Comparison of ENCODE assay signal across 12 mouse cellular contexts in the genomic region with DNA sequence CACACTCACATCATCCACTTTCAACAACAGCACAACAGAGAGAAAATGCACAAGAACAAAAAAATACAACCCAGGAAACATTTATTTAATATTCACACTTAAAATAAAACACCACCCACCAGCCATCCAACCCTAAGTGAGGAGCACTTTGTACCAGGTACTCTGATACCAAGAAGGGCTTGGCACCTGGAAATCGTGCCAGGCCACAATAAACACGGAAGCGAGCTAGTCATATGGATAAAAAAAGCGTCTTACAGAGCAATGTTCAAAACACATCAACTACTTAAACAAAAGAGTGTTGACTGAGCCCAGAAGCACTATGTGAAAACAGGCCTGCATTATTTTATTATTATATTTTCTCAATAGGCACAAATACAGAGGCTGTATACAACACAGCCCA. TPM values are rescaled to one million over a fixed set of nuclear protein-coding genes. Genes with fewer than 3 reads are reported as not detected.
A peak's percentile ranks its signal among the peaks of the same experiment; 100 is the strongest.
DNase-seq lines count a peak whose midpoint lies in the region; ATAC-seq and TF ChIP-seq lines count a peak whose summit lies in the region.
"Had no signal": no experiment of that assay in that cellular context is flagged by ENCODE, and none has a peak within 500 bp of the region (broad histone marks: within the 10 kb centered on the region; RNA-seq: fewer than 3 reads in every experiment).

No protein-coding gene starts in this region.

- no peaks in the 10 kb centered on the region for H3K9me3 ChIP-seq in lung, postnatal 0 days (ENCODE audit: low read length)
- no peaks in the 10 kb centered on the region for H3K9me3 ChIP-seq in liver, embryonic 15.5 days (replicated peaks)
- no peaks in the 10 kb centered on the region for H3K9me3 ChIP-seq in stomach, embryonic 15.5 days

- peak overlapping the region; percentile 76; the same call in 1 of the 2 replicates for H3K4me2 ChIP-seq in lung, postnatal 0 days (replicated peaks; ENCODE audit: low read depth, low read length)
- H3K4me2 ChIP-seq in liver, embryonic 15.5 days: peak overlapping the region; percentile 86
- H3K4me2 ChIP-seq in stomach, embryonic 15.5 days: peak overlapping the region; percentile 77; the same call in 1 of the 2 replicates

- ATAC-seq in lung, postnatal 0 days: no peak
- ATAC-seq in liver, embryonic 15.5 days (ENCODE audit: insufficient read depth): no peak
- no peak for ATAC-seq in stomach, embryonic 15.5 days (ENCODE audit: insufficient read depth, low FRiP score, low read depth)
- ATAC-seq: forebrain, embryonic 16.5 days had no signal

- TF ChIP-seq CTCF in lung, postnatal 0 days (IDR thresholded peaks at IDR 0.05): no peak

- no peaks in the 10 kb centered on the region for H3K36me3 ChIP-seq in lung, postnatal 0 days (ENCODE audit: insufficient read depth, low read length)
- no peaks in the 10 kb centered on the region for H3K36me3 ChIP-seq in liver, embryonic 15.5 days (replicated peaks)
- no peaks in the 10 kb centered on the region for H3K36me3 ChIP-seq in stomach, embryonic 15.5 days

- no peak overlapping the region for H3K27ac ChIP-seq in lung, postnatal 0 days (ENCODE audit: low read length)
- no peak overlapping the region for H3K27ac ChIP-seq in liver, embryonic 15.5 days (replicated peaks)
- H3K27ac ChIP-seq in stomach, embryonic 15.5 days: no peak overlapping the region

- H3K27me3 ChIP-seq in lung, postnatal 0 days (replicated peaks; ENCODE audit: insufficient read depth, low read length): no peaks in the 10 kb centered on the region
- no peaks in the 10 kb centered on the region for H3K27me3 ChIP-seq in liver, embryonic 15.5 days
- H3K27me3 ChIP-seq in stomach, embryonic 15.5 days (replicated peaks): no peaks in the 10 kb centered on the region

- no peak overlapping the region for H3K4me3 ChIP-seq in lung, postnatal 0 days (ENCODE audit: low read depth, low read length)
- H3K4me3 ChIP-seq in liver, embryonic 15.5 days (replicated peaks): peak overlapping the region; percentile 76
- H3K4me3 ChIP-seq in stomach, embryonic 15.5 days (replicated peaks): 0 out of 2 replicates have a peak overlapping the region, but pooled peaks have one; percentile 98

- DNase-seq in heart, adult 11 months: peak; percentile 50
- no peak for DNase-seq in heart, adult 9 months (ENCODE audit: low spot score in 2 of 2)
- no peak for DNase-seq in lung, postnatal 0 days (ENCODE audit: low spot score)
- no peak for DNase-seq in lung, postnatal 4 days
- DNase-seq in layer of hippocampus, postnatal 25 days (ENCODE audit: extremely low spot score in 1 of 2, low spot score in 1 of 2): no peak
- no peak for DNase-seq in left cerebral cortex, adult 8-10 months (ENCODE audit: low spot score in 2 of 2)
- DNase-seq: heart, postnatal 36 days; kidney, postnatal 10 days; thymus, adult 18-20 months had no signal

- no peaks in the 10 kb centered on the region; the same call in 1 of the 2 replicates for H3K4me1 ChIP-seq in lung, postnatal 0 days (ENCODE audit: insufficient read depth, low read depth, low read length)
- peaks cover 36% of the 10 kb centered on the region for H3K4me1 ChIP-seq in liver, embryonic 15.5 days (replicated peaks)
- H3K4me1 ChIP-seq in stomach, embryonic 15.5 days: peaks cover 24% of the 10 kb centered on the region; the same call in 1 of the 2 replicates

- no peak for TF ChIP-seq EP300 in lung, postnatal 0 days (IDR thresholded peaks at IDR 0.05)

- no peak overlapping the region for H3K9ac ChIP-seq in lung, postnatal 0 days (replicated peaks; ENCODE audit: low read depth)
- no peak overlapping the region for H3K9ac ChIP-seq in liver, embryonic 15.5 days
- H3K9ac ChIP-seq in stomach, embryonic 15.5 days: no peak overlapping the region

- WGBS in lung, postnatal 0 days: 72% methylated on average over 4 of the region's 4 CpGs
- WGBS in liver, embryonic 15.5 days (ENCODE audit: insufficient replicate concordance): 80% methylated on average over 4 of the region's 4 CpGs
- 90% methylated on average over 4 of the region's 4 CpGs for WGBS in stomach, embryonic 15.5 days

RNA-seq across cellular contexts. Expression of a gene that starts 1.8 kb away (rescaled TPM):
- 3.3 and 4.2 TPM in 2 replicates for polyA plus RNA-seq in lung, postnatal 0 days (2015; fragmentation: Nextera tagmentation; extraction: Ambion mirVana)
- polyA plus RNA-seq in liver, embryonic 15.5 days (2015; fragmentation: Nextera tagmentation; extraction: Ambion mirVana): 0.79 and 0.98 TPM in 2 replicates
- polyA plus RNA-seq in stomach, embryonic 15.5 days (2015; fragmentation: Nextera tagmentation; extraction: Ambion mirVana): 2.3 and 2.8 TPM in 2 replicates
- 10 to 100 TPM; 15.0 to 18.3 TPM for total RNA-seq in layer of hippocampus, postnatal 25 days (2021)
- 10 to 100 TPM; 17.0 to 18.2 (median 17.5) TPM for total RNA-seq in left cerebral cortex, adult 8-10 months (2022)
